Mouse (Mus musculus): Measurements from ENCODE around the gene Lrp10. TPM values are rescaled to one million over a fixed set of nuclear protein-coding genes. Genes with fewer than 3 reads are reported as not detected.

Gene Lrp10
- polyA plus RNA-seq, 1 experiment from 2014 or later, result 19.5 TPM

GRCm38 (mm10) chr14:54496706-54497105, 32.8 kb downstream of the Lrp10 start:
- H3K4me3 ChIP-seq (ENCODE audit: low read depth, low read length), result no peak overlapping the region
- ATAC-seq (ENCODE audit: low FRiP score), result no peak
- no peak for DNase-seq (ENCODE audit: low spot score, missing footprints)

GRCm38 (mm10) chr14:54499330-54499729, 35.4 kb downstream of the Lrp10 start:
- WGBS, result 87% methylated on average over 2 of the region's 2 CpGs
- no peak overlapping the region for H3K4me2 ChIP-seq
- no peak for ATAC-seq (ENCODE audit: low FRiP score)
- no peak overlapping the region for H3K27ac ChIP-seq (ENCODE audit: low read depth, low read length)
- no peaks in the 10 kb centered on the region for H3K27me3 ChIP-seq (ENCODE audit: control insufficient read depth, insufficient read depth, low read length)
- no peak overlapping the region for H3K4me3 ChIP-seq (ENCODE audit: low read depth, low read length)
- H3K4me1 ChIP-seq (ENCODE audit: control insufficient read depth, insufficient read depth, low read length), result no peaks in the 10 kb centered on the region
- no peaks in the 10 kb centered on the region for H3K36me3 ChIP-seq (ENCODE audit: control insufficient read depth, insufficient read depth, low read length)
- no peak overlapping the region for H3K9ac ChIP-seq (ENCODE audit: low read length)
- H3K9me3 ChIP-seq (ENCODE audit: control insufficient read depth, low read length), result no peaks in the 10 kb centered on the region; the same call in 1 of the 2 replicates
- DNase-seq (ENCODE audit: low spot score, missing footprints), result no peak

More at GRCm38 (mm10) chr14:54496706-54497105, 32.8 kb downstream of the Lrp10 start:
- no peaks in the 10 kb centered on the region for H3K36me3 ChIP-seq (ENCODE audit: control insufficient read depth, insufficient read depth, low read length)
- no peak overlapping the region for H3K9ac ChIP-seq (ENCODE audit: low read length)
- 88% methylated on average over 14 of the region's 14 CpGs for WGBS
- no peak overlapping the region for H3K27ac ChIP-seq (ENCODE audit: low read depth, low read length)
- no peaks in the 10 kb centered on the region for H3K4me1 ChIP-seq (ENCODE audit: control insufficient read depth, insufficient read depth, low read length)
- H3K4me2 ChIP-seq, result no peak overlapping the region
- H3K27me3 ChIP-seq (ENCODE audit: control insufficient read depth, insufficient read depth, low read length), result no peaks in the 10 kb centered on the region
- H3K9me3 ChIP-seq (ENCODE audit: control insufficient read depth, low read length), result no peaks in the 10 kb centered on the region; the same call in 1 of the 2 replicates

- no peak overlapping the region for H3K27ac ChIP-seq (ENCODE audit: low read depth, low read length)
- no peak overlapping the region for H3K4me3 ChIP-seq (ENCODE audit: low read depth, low read length)
- DNase-seq (ENCODE audit: low spot score, missing footprints) (no peak), ATAC-seq (ENCODE audit: low FRiP score) (no peak)
- no peak overlapping the region for H3K9ac ChIP-seq (ENCODE audit: low read length)
- no peak overlapping the region for H3K4me2 ChIP-seq
- 81% methylated on average over 2 of the region's 2 CpGs for WGBS
- H3K4me1 ChIP-seq (ENCODE audit: control insufficient read depth, insufficient read depth, low read length), result no peaks in the 10 kb centered on the region
- H3K36me3 ChIP-seq (ENCODE audit: control insufficient read depth, insufficient read depth, low read length), result peaks cover 5% of the 10 kb centered on the region; the same call in 1 of the 2 replicates
- no peaks in the 10 kb centered on the region; the same call in 1 of the 2 replicates for H3K9me3 ChIP-seq (ENCODE audit: control insufficient read depth, low read length)
- H3K27me3 ChIP-seq (ENCODE audit: control insufficient read depth, insufficient read depth, low read length), result no peaks in the 10 kb centered on the region
Measured at GRCm38 (mm10) chr14:54501365-54501764, 37.4 kb downstream of the Lrp10 start.

- Histone ChIP-seq H3K4me3 (ENCODE audit: low read depth, low read length) (no peak overlapping the region), H3K27me3 (ENCODE audit: control insufficient read depth, insufficient read depth, low read length) (no peaks in the 10 kb centered on the region), H3K9ac (ENCODE audit: low read length) (no peak overlapping the region), H3K9me3 (ENCODE audit: control insufficient read depth, low read length) (no peaks in the 10 kb centered on the region; the same call in 1 of the 2 replicates), H3K4me1 (ENCODE audit: control insufficient read depth, insufficient read depth, low read length) (no peaks in the 10 kb centered on the region), H3K36me3 (ENCODE audit: control insufficient read depth, insufficient read depth, low read length) (peaks cover 22% of the 10 kb centered on the region; the same call in 1 of the 2 replicates), H3K27ac (ENCODE audit: low read depth, low read length) (no peak overlapping the region), H3K4me2 (no peak overlapping the region)
- no peak for DNase-seq (ENCODE audit: low spot score, missing footprints)
- WGBS, result 83% methylated on average over 2 of the region's 2 CpGs
- ATAC-seq (ENCODE audit: low FRiP score), result no peak
Measured at GRCm38 (mm10) chr14:54503092-54503491, 39.2 kb downstream of the Lrp10 start.

GRCm38 (mm10) chr14:54509774-54510173, 45.8 kb downstream of the Lrp10 start:
- Histone ChIP-seq H3K27ac (ENCODE audit: low read depth, low read length) (no peak overlapping the region), H3K4me1 (ENCODE audit: control insufficient read depth, insufficient read depth, low read length) (no peaks in the 10 kb centered on the region), H3K4me2 (no peak overlapping the region), H3K4me3 (ENCODE audit: low read depth, low read length) (no peak overlapping the region), H3K9ac (ENCODE audit: low read length) (no peak overlapping the region), H3K36me3 (ENCODE audit: control insufficient read depth, insufficient read depth, low read length) (peaks cover 75% of the 10 kb centered on the region), H3K27me3 (ENCODE audit: control insufficient read depth, insufficient read depth, low read length) (no peaks in the 10 kb centered on the region), H3K9me3 (ENCODE audit: control insufficient read depth, low read length) (peaks cover 6% of the 10 kb centered on the region; the same call in 1 of the 2 replicates)
- DNase-seq (ENCODE audit: low spot score, missing footprints) (no peak), ATAC-seq (ENCODE audit: low FRiP score) (no peak)
- 94% methylated on average over 9 of the region's 9 CpGs for WGBS

- H3K9ac ChIP-seq (ENCODE audit: low read length), result peak overlapping the region; percentile 85
- no peaks in the 10 kb centered on the region for H3K27me3 ChIP-seq (ENCODE audit: control insufficient read depth, insufficient read depth, low read length)
- 6% methylated on average over 17 of the region's 17 CpGs for WGBS
- peak overlapping the region; percentile 75 for H3K4me2 ChIP-seq
- DNase-seq (ENCODE audit: low spot score, missing footprints), result no peak
- H3K4me3 ChIP-seq (ENCODE audit: low read depth, low read length), result peak overlapping the region; percentile 71
- no peak for ATAC-seq (ENCODE audit: low FRiP score)
- H3K9me3 ChIP-seq (ENCODE audit: control insufficient read depth, low read length), result peaks cover 6% of the 10 kb centered on the region; the same call in 1 of the 2 replicates
- no peak overlapping the region for H3K27ac ChIP-seq (ENCODE audit: low read depth, low read length)
- H3K4me1 ChIP-seq (ENCODE audit: control insufficient read depth, insufficient read depth, low read length), result peaks cover 13% of the 10 kb centered on the region
- H3K36me3 ChIP-seq (ENCODE audit: control insufficient read depth, insufficient read depth, low read length), result peaks cover 29% of the 10 kb centered on the region
Measured at GRCm38 (mm10) chr14:54516710-54517310, 52.9 kb downstream of the Lrp10 start.

Other genes starting within 250 kb of the Lrp10 start
- 229 and 237 TPM in 2 replicates for gene Dad1, start 210.0 kb upstream of the Lrp10 start, polyA plus RNA-seq (2014; fragmentation: Nextera tagmentation; extraction: Ambion mirVana)
- 38.3 and 38.4 TPM in 2 replicates for gene Abhd4, start 209.9 kb upstream of the Lrp10 start, polyA plus RNA-seq (2014; fragmentation: Nextera tagmentation; extraction: Ambion mirVana)
- gene Olfr49, start 179.2 kb upstream of the Lrp10 start, polyA plus RNA-seq (2014; fragmentation: Nextera tagmentation; extraction: Ambion mirVana), result not detected in 2 replicates
- gene Oxa1l, start 103.3 kb upstream of the Lrp10 start, polyA plus RNA-seq (2014; fragmentation: Nextera tagmentation; extraction: Ambion mirVana), result 44.2 and 45.9 TPM in 2 replicates
- 4.3 and 4.7 TPM in 2 replicates for gene Slc7a7, start 46.4 kb upstream of the Lrp10 start, polyA plus RNA-seq (2014; fragmentation: Nextera tagmentation; extraction: Ambion mirVana)
- gene Mrpl52, start 37.2 kb upstream of the Lrp10 start, polyA plus RNA-seq (2014; fragmentation: Nextera tagmentation; extraction: Ambion mirVana), result 238 and 253 TPM in 2 replicates
- 57.4 and 57.5 TPM in 2 replicates for gene Mmp14, start 32.5 kb upstream of the Lrp10 start, polyA plus RNA-seq (2014; fragmentation: Nextera tagmentation; extraction: Ambion mirVana)
- gene Rem2, start 12.0 kb downstream of the Lrp10 start, polyA plus RNA-seq (2014; fragmentation: Nextera tagmentation; extraction: Ambion mirVana), result 33.6 and 34.4 TPM in 2 replicates
- gene Prmt5, start 53.4 kb downstream of the Lrp10 start, polyA plus RNA-seq (2014; fragmentation: Nextera tagmentation; extraction: Ambion mirVana), result 137 and 139 TPM in 2 replicates
- gene Haus4, start 90.5 kb downstream of the Lrp10 start, polyA plus RNA-seq (2014; fragmentation: Nextera tagmentation; extraction: Ambion mirVana), result 35.3 and 41.9 TPM in 2 replicates
- 24.3 and 25.1 TPM in 2 replicates for gene Ajuba, start 113.4 kb downstream of the Lrp10 start, polyA plus RNA-seq (2014; fragmentation: Nextera tagmentation; extraction: Ambion mirVana)
- gene 4931414P19Rik, start 141.9 kb downstream of the Lrp10 start, polyA plus RNA-seq (2014; fragmentation: Nextera tagmentation; extraction: Ambion mirVana), result 5.9 and 8.5 TPM in 2 replicates
- 396 and 453 TPM in 2 replicates for gene Psmb5, start 153.9 kb downstream of the Lrp10 start, polyA plus RNA-seq (2014; fragmentation: Nextera tagmentation; extraction: Ambion mirVana)
- gene Psmb11, start 157.3 kb downstream of the Lrp10 start, polyA plus RNA-seq (2014; fragmentation: Nextera tagmentation; extraction: Ambion mirVana), result 0.04 TPM in 1 of 2 replicates, not detected in the other
- not detected in 2 replicates for gene Gm17606, start 176.8 kb downstream of the Lrp10 start, polyA plus RNA-seq (2014; fragmentation: Nextera tagmentation; extraction: Ambion mirVana)
- gene Cdh24, start 177.2 kb downstream of the Lrp10 start, polyA plus RNA-seq (2014; fragmentation: Nextera tagmentation; extraction: Ambion mirVana), result 5.8 and 6.9 TPM in 2 replicates
- 95.7 and 96.7 TPM in 2 replicates for gene 1700123O20Rik, start 222.1 kb downstream of the Lrp10 start, polyA plus RNA-seq (2014; fragmentation: Nextera tagmentation; extraction: Ambion mirVana)
- 139 and 145 TPM in 2 replicates for gene Acin1, start 222.8 kb downstream of the Lrp10 start, polyA plus RNA-seq (2014; fragmentation: Nextera tagmentation; extraction: Ambion mirVana)
- gene Gm29776, start 234.7 kb downstream of the Lrp10 start, polyA plus RNA-seq (2014; fragmentation: Nextera tagmentation; extraction: Ambion mirVana), result 0.11 and 0.22 TPM in 2 replicates
- gene Cebpe, start 248.0 kb downstream of the Lrp10 start, polyA plus RNA-seq (2014; fragmentation: Nextera tagmentation; extraction: Ambion mirVana), result 0.12 TPM in 1 of 2 replicates, not detected in the other